Mouse (Mus musculus): ENCODE results near the gene 9130213A22Rik. TPM values are rescaled to one million over a fixed set of nuclear protein-coding genes. Genes with fewer than 3 reads are reported as not detected.

9130213A22Rik gene
- total and polyA plus RNA-seq, 3 experiments, result 0.25 to 1.4 (median 0.82) TPM

DNA sequence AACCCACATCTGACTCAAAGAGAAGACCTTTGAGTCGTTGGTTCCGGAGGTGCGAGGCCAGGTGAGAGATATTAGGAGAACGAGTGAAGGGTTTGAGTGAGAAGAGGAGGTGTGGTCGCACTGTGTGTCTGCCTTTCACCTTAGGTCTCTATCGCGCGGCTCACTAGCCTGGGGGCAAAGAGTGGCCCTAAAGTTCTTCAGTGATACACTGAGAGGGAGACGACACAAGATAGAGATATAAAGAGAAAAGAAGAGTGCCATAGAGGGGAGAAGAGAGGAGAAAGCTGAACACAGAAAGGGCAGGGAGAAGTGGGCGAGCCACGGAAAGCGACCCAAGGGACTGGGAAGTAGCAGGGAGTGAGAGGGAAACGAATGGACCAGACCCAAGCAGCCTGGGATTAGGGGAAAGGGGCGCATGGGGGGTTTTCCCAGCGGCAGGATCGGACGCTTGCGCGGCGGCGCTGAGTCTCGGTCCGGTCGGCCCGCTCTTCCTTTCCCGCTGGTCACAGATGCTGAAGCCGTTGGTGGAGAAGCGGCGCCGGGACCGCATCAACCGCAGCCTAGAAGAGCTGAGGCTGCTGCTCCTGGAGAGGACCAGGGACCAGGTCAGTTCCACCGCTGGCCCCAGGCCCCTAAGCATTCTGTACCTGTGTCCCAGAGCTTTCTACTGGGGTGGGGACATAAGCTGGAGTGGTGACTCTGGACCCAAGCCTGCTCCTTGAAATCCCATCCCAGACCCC lies 1.2 kb downstream of the 9130213A22Rik start:
- Histone ChIP-seq H3K9me3 (replicated peaks) (no peaks in the 10 kb centered on the region), H3K27me3 (ENCODE audit: insufficient read depth, low read length) (peaks cover 11% of the 10 kb centered on the region; the same call in 1 of the 2 replicates), H3K4me1 (ENCODE audit: insufficient read depth, low read depth, low read length) (peaks cover 75% of the 10 kb centered on the region), H3K36me3 (replicated peaks) (no peaks in the 10 kb centered on the region), H3K4me3 (ENCODE audit: low read depth, low read length) (peak overlapping the region; percentile 79)
- TF ChIP-seq GATA2 (IDR thresholded peaks at IDR 0.05; ENCODE audit: borderline replicate concordance, low read depth, low read length), result no peak
- TF ChIP-seq CTCF (IDR thresholded peaks at IDR 0.05; ENCODE audit: low read depth, low read length), result no peak
- no peak for TF ChIP-seq GATA1 (IDR thresholded peaks at IDR 0.05; ENCODE audit: borderline replicate concordance, low read length)
- ATAC-seq (ENCODE audit: extremely low read depth, insufficient number of reproducible peaks, low FRiP score, poor library complexity, severe bottlenecking), result no peak
- DNase-seq (ENCODE audit: low spot score), result no peak

GRCm38 (mm10) chr11:69120221-69121000 lies 2.0 kb downstream of the 9130213A22Rik start, which contains the start of gene Hes7:
Gene Hes7 (plus strand): TSS chr11:69120404.
- ATAC-seq (ENCODE audit: extremely low read depth, insufficient number of reproducible peaks, low FRiP score, poor library complexity, severe bottlenecking), result no peak
- Histone ChIP-seq H3K4me1 (ENCODE audit: insufficient read depth, low read depth, low read length) (peaks cover 68% of the 10 kb centered on the region), H3K36me3 (replicated peaks) (no peaks in the 10 kb centered on the region), H3K9me3 (replicated peaks) (no peaks in the 10 kb centered on the region), H3K27me3 (ENCODE audit: insufficient read depth, low read length) (peaks cover 15% of the 10 kb centered on the region; the same call in 1 of the 2 replicates), H3K4me3 (ENCODE audit: low read depth, low read length) (peak within 1 kb of the TSS; percentile 79; the same call in 1 of the 2 replicates)
- TF ChIP-seq CTCF (IDR thresholded peaks at IDR 0.05; ENCODE audit: low read depth, low read length), result no peak
- no peak for TF ChIP-seq GATA2 (IDR thresholded peaks at IDR 0.05; ENCODE audit: borderline replicate concordance, low read depth, low read length)
- TF ChIP-seq POLR2AphosphoS5 (IDR thresholded peaks at IDR 0.05; ENCODE audit: insufficient replicate concordance, low read depth, low read length), result no peak
- no peak for TF ChIP-seq TAL1 (conservative IDR thresholded peaks at IDR 0.05; ENCODE audit: low read depth, low read length)
- TF ChIP-seq GATA1 (IDR thresholded peaks at IDR 0.05; ENCODE audit: borderline replicate concordance, low read length), result no peak
- DNase-seq (ENCODE audit: low spot score), result no peak

DNA sequence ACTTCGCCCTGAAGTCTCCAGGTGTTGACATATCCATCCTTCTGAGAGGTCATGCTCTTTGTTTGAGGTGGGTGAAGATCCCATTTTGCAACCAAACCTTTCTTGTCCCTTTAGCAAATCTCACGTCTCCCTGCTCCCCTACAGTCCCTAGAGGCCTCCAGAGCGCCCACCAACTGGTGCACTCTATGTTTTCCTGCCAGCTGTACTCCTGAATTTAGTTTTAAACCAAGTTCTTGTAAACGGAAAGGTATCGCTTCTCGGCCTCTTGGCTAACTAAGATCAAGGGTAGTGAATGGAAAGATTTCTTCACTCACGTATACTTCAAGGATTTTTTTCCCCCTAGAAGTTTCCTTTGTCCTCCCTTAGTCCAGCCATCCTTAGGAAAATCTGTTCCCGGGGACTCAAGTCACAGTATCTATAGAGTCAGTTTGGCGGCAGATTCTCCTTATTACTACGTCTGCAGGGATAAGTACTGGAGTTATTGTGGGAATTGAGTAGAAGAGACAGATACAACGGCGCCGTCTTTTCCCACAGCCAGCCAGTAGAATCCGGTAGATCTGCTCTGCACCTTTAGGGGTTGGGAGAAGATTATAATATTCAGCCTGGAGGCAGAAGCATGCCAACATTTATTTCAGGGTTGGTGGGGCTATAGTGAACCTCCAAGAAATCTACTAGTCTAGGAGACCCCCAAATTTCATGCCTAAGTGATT lies 2.8 kb downstream of the 9130213A22Rik start:
- Histone ChIP-seq H3K36me3 (replicated peaks) (no peaks in the 10 kb centered on the region), H3K4me1 (ENCODE audit: insufficient read depth, low read depth, low read length) (peaks cover 67% of the 10 kb centered on the region), H3K9me3 (replicated peaks) (no peaks in the 10 kb centered on the region), H3K4me3 (ENCODE audit: low read depth, low read length) (peak overlapping the region; percentile 74; the same call in 1 of the 2 replicates), H3K27me3 (ENCODE audit: insufficient read depth, low read length) (peaks cover 17% of the 10 kb centered on the region)
- no peak for DNase-seq (ENCODE audit: low spot score)
- TF ChIP-seq TAL1 (conservative IDR thresholded peaks at IDR 0.05; ENCODE audit: low read depth, low read length) (no peak), GATA2 (IDR thresholded peaks at IDR 0.05; ENCODE audit: borderline replicate concordance, low read depth, low read length) (no peak), CTCF (IDR thresholded peaks at IDR 0.05; ENCODE audit: low read depth, low read length) (no peak), POLR2AphosphoS5 (IDR thresholded peaks at IDR 0.05; ENCODE audit: insufficient replicate concordance, low read depth, low read length) (no peak), GATA1 (IDR thresholded peaks at IDR 0.05; ENCODE audit: borderline replicate concordance, low read length) (no peak)
- no peak for ATAC-seq (ENCODE audit: extremely low read depth, insufficient number of reproducible peaks, low FRiP score, poor library complexity, severe bottlenecking)

GRCm38 (mm10) chr11:69118765-69119164 lies 3.6 kb downstream of the 9130213A22Rik start:
- Histone ChIP-seq H3K4me1 (ENCODE audit: insufficient read depth, low read depth, low read length) (peaks cover 68% of the 10 kb centered on the region), H3K4me3 (ENCODE audit: low read depth, low read length) (peak overlapping the region; percentile 74), H3K36me3 (replicated peaks) (no peaks in the 10 kb centered on the region), H3K27me3 (ENCODE audit: insufficient read depth, low read length) (peaks cover 17% of the 10 kb centered on the region), H3K9me3 (replicated peaks) (no peaks in the 10 kb centered on the region)
- no peak for TF ChIP-seq POLR2AphosphoS5 (IDR thresholded peaks at IDR 0.05; ENCODE audit: insufficient replicate concordance, low read depth, low read length)
- no peak for TF ChIP-seq TAL1 (conservative IDR thresholded peaks at IDR 0.05; ENCODE audit: low read depth, low read length)
- no peak for TF ChIP-seq GATA1 (IDR thresholded peaks at IDR 0.05; ENCODE audit: borderline replicate concordance, low read length)
- TF ChIP-seq GATA2 (IDR thresholded peaks at IDR 0.05; ENCODE audit: borderline replicate concordance, low read depth, low read length), result no peak
- no peak for TF ChIP-seq CTCF (IDR thresholded peaks at IDR 0.05; ENCODE audit: low read depth, low read length)
- peak; percentile 46 for DNase-seq (ENCODE audit: low spot score)
- ATAC-seq (ENCODE audit: extremely low read depth, insufficient number of reproducible peaks, low FRiP score, poor library complexity, severe bottlenecking), result no peak

DNA sequence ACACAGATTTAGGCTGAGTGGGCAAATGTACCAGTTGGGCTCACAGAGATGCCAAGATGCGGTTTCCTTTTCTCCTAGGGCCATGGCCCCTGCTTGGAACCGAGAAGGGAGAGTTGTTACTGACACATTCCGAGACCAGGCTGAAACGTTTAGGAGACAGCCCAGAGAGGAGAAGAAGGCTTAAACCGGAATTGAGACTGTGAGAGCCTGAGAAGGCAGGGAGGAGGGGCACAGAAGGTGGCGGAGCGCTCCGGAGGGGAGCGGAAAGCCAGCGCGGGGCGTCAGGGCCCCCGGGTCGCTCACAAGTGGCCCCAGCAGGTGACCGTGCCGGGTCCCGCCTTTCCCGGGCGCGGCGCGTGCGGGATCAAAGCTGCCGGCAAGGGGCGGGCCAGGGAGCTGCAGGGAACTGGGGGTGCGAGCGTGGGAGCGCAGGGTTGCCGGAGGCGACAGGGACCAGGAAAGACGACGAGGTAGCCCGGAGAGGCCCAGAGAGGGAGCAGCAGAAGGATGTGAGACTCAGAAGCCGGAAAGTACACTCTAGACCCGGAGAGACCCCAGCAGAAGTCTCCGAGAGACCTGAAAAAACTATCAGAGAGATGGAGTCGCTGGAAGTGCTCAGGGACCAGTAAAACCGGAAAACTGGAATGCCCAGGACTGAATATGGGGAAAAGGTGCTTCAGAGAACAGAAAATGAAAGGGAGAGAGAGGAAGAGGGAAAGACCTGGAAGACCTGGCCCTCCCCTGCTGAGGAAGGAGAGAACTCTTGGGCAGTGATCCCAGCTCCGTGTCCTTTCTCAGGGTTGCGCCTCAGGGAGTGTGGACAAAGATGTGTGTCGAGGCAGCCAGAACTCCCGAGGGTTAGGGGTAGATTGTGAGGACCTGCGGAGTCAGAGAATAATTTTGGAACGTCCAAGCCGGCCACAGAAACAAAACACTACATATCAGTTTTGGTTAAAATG lies 4.4 kb downstream of the 9130213A22Rik start:
- ATAC-seq (ENCODE audit: extremely low read depth, insufficient number of reproducible peaks, low FRiP score, poor library complexity, severe bottlenecking), result no peak

More for the DNA sequence above, 4.4 kb downstream of the 9130213A22Rik start:
- Histone ChIP-seq H3K9me3 (replicated peaks) (no peaks in the 10 kb centered on the region), H3K4me3 (ENCODE audit: low read depth, low read length) (peak overlapping the region; percentile 74), H3K4me1 (ENCODE audit: insufficient read depth, low read depth, low read length) (peaks cover 64% of the 10 kb centered on the region), H3K27me3 (ENCODE audit: insufficient read depth, low read length) (peaks cover 18% of the 10 kb centered on the region), H3K36me3 (replicated peaks) (no peaks in the 10 kb centered on the region)
- peak; percentile 65 for DNase-seq (ENCODE audit: low spot score)
- TF ChIP-seq TAL1 (conservative IDR thresholded peaks at IDR 0.05; ENCODE audit: low read depth, low read length) (no peak), GATA1 (IDR thresholded peaks at IDR 0.05; ENCODE audit: borderline replicate concordance, low read length) (no peak), GATA2 (IDR thresholded peaks at IDR 0.05; ENCODE audit: borderline replicate concordance, low read depth, low read length) (no peak), POLR2AphosphoS5 (IDR thresholded peaks at IDR 0.05; ENCODE audit: insufficient replicate concordance, low read depth, low read length) (no peak), CTCF (IDR thresholded peaks at IDR 0.05; ENCODE audit: low read depth, low read length) (no peak)
